Mouse (Mus musculus) ES-CJ7 (cell line): ENCODE results near the gene Etv6.

ENCODE experiments used
- DNase-seq: peaks from one replicate; pipeline ENCODE4 v3.0.0; 2011; ENCODE audit warnings: low read depth, low spot score

Etv6 gene

DNA sequence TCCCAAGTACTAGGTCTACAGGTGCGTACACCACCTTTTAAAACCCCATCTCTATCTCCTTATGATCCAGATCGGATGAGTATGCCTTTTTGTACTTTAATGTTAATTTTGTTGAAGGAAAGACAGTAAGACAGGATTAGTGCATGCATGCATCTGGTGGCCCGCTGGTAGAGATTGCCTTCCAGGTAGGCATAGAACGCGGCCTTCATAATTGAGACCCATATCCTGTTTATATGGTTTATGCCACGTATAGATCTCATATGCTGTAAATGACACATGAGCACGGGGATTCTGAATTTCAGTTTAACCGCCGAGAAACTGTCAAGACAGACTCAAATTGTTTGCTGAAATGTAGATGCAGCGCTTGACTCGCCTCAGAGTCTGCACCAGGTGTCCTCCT, 133.3 kb downstream of the Etv6 start:
- no peak for DNase-seq

- no peak for DNase-seq
These were observed 135.7 kb downstream of the Etv6 start for GRCm38 (mm10) chr6:134171235-134171634.

DNA sequence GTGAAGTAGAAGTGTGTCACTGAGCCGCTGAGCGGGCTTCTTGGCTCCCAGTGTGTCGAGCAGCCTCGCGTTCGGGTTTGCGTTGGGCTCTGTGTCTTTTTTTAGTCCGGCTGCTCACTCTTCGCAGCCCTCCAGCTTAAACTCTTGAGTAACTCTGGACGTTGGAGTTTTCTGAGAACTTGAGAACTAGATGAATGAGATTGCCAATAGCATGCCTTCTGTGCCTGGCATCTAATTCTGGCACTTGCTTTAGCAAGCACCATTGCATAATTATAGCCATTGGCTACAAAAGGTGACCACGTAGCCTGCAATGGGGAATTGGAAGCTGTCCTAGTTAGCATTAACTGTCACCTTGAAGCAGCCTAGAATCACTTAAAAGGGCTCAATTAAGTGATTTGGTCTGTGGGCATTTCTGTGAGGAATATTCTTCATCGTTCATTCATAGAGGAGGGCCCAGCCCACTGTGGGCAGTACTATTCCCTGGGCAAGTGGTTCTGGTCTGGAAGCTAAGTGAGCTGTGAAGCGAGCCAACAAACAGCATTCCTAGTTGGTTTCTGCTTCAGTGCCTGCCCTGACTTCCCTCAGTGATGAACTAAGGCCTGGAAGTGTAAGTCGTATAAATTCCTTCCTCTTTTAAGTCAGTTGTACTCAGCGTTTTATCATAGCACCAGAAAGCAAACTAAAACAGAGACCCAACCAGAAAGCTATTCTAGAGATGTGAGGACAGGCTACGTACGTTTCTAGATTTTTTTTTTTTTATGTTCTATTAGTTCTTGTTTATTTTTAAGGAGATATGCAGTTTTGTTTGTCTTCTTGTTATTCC, 136.6 kb downstream of the Etv6 start:
- no peak for DNase-seq

- no peak for DNase-seq
These were observed 137.9 kb downstream of the Etv6 start for GRCm38 (mm10) chr6:134173439-134173838.

- DNase-seq, result no peak
These were observed 139.6 kb downstream of the Etv6 start for GRCm38 (mm10) chr6:134175059-134175458.

- DNase-seq, result no peak
These were observed 141.7 kb downstream of the Etv6 start for GRCm38 (mm10) chr6:134177196-134177595.

GRCm38 (mm10) chr6:134182301-134182948, 146.9 kb downstream of the Etv6 start:
- no peak for DNase-seq

DNA sequence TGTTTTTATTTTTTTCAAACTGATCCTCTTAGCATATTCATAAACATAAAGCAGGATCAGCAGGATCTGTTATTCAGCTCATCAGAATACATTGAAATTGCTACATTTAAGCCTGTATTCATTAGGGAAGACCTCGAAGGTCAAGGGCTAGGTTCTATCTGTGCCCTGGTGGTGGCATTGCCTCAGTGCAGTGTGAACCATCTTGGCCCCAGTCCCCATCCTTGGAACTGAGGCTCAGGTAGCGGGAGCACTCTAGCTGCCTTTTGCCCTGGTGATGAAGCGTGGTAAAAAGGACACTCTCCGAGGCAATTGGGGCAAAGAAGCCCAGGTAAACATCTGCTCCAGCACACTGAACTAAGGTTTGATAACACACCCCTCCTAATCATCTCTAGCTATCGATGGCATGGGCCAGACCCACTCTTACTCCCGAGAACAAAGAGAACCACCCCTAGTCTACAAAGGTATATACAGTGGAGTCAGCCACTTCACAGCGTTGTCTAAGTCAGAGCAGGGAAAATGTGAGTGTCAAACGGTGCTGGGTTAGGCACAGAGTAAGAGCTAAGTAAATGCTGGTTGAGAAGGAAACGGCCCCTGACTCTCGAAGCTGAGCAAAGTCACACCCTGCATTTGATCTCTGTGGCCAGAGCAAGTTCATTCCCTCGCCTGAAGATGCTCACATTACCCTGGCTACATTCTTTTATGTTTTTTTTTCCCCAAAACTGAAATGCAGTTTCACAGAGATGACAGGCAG, 148.3 kb downstream of the Etv6 start:
- DNase-seq, result no peak

DNA sequence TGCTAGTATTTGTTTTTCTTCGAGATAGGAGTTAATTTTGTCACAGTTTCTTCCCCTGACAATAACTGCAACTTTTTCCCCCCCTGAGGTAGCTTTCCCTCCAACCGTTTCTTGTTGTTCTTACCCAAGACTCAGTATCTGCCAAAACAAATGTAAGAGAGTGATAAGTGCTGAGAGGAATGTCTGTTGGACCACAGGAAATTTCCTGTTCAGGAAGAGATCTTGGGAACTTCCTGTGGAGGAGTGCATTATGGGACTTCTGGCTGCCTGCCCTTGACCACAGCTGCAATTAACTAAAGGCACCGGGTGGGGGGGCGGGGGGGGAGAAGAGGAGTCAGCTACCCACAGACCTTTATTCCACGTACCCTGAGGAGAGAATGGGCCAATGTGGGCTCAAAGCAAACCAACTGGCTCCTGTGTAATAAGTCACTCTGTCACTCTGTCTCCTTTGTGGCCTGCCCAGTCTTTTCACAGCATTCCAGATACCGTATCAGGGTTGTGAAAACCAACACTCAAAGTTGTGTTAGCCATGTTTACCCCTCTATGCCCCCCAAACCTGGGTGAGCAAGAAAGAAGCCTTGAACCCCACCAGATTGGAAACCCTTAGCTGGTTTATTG, 150.9 kb downstream of the Etv6 start:
- DNase-seq, result no peak

DNA sequence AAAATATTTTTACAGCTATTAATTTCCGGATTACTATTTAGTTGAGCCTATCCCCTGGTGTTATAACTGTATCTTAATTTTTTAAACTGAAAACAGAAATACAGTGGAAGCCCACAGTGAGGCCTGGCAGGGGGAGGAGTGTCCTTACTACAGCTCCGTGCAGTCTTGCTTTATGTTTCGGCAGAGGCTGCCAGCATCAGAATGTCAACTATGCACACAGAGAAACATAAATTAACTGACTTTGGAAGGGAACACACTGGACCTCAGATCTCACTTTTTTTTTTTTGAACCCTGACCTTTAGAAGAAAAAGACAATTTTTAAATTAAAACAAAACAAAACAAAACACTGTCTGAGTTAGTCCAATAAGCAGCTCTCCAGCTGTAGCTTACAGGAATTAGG, 153.2 kb downstream of the Etv6 start:
- no peak for DNase-seq

- DNase-seq, result no peak
These were observed 153.7 kb downstream of the Etv6 start for GRCm38 (mm10) chr6:134189174-134189573.

DNA sequence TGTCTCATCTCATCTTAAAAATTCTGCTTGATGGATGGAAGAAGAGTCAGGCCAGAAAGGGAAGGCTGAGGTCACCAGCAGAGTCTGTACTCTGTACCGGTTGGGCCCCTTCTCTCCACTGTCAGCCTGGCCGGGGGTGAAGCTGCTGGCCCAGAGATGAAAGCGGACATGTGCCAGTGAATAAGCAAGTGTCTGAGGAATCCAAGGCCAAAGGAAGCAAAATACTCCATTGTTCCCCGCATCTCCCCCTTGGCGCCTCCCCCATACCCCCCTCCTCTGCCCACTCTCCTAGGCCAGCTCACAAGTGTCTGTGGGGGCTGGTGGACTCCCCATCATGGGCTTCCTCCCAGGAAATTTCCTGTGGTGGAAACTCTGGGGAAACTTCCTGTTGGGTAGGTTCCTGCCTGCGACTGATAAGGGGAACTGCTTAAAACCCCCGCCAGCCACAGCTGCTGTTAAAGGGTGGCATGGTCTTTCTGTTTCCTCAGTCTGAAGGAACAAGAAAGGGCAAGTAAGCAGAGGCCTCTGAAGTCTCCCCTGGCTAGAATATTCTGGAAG, 154.2 kb downstream of the Etv6 start:
- no peak for DNase-seq

DNA sequence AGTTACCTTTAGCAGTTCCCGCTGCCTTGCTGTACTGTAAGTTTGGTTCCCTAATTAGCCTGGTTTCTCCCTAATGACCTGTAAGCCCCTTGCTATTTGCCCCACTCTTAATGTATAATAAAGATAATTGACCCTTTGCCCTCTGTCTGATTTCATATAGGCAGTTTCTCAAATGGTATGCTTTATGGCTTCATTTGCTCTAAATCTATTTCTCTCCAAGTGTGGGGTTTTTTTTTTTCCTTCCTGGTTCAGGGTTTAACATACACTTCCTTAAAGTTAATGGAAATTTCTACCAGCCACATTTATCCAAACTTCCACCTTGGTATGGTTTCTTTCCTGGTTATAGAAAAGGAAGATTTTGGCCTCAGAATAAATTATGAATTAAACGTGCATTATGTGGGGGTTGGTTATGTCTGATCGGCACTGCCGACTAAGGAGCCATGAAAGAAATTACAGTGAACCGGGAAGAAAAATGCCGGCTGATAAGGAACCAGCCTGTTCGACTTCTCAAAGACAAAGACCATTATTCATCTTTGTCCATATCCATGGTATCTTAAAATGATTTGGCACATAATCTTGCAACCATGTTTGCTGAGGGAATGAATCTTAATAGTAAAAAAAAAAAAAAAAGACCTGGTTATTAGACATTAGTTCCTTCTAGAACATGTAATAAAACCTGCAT, 155.2 kb downstream of the Etv6 start:
- no peak for DNase-seq

- DNase-seq, result no peak
These were observed 157.2 kb downstream of the Etv6 start for GRCm38 (mm10) chr6:134192710-134193109.

GRCm38 (mm10) chr6:134199895-134200294, 164.4 kb downstream of the Etv6 start:
- peak; percentile 46 for DNase-seq

GRCm38 (mm10) chr6:134200577-134200976, 165.1 kb downstream of the Etv6 start:
- no peak for DNase-seq

- DNase-seq, result no peak
These were observed 166.7 kb downstream of the Etv6 start for GRCm38 (mm10) chr6:134202176-134202575.

DNA sequence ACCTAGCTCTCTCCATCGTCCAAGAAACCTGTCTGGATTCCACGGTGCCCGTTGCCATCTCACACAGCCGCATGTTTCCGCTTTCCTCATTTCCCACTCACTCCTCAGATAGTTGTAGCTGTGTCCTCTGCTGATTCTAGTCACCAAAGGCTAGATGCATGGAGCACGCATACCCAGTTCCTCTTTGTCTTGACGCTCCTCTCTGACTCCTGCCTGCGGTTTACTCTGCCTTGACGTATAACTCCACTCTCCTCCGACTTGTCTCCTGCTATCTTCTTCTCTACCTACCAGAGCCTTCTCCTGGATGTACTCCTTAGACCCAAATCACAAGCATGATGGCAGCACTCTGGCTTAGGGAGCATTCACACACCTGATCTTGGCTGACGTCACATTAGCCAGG, 169.7 kb downstream of the Etv6 start:
- no peak for DNase-seq

DNA sequence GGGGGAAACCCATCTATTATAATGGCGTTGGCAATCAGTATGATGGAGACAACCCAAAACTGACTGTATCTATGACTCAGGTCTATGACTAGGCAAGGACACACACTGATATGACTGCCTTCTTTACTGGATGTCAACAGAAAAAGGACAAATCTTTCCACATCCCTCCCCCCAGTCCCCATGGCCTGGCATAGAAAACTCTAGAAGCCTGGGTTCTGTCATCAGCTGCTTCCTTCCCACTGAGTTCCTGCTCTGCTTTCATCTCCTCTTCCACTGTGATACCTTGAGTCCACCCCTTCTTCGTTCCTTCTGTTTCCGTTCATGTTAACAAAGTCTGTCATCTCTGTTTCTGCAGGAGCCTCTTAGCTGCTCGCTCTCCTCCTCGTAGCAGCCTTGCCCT, 170.2 kb downstream of the Etv6 start:
- DNase-seq, result no peak

DNA sequence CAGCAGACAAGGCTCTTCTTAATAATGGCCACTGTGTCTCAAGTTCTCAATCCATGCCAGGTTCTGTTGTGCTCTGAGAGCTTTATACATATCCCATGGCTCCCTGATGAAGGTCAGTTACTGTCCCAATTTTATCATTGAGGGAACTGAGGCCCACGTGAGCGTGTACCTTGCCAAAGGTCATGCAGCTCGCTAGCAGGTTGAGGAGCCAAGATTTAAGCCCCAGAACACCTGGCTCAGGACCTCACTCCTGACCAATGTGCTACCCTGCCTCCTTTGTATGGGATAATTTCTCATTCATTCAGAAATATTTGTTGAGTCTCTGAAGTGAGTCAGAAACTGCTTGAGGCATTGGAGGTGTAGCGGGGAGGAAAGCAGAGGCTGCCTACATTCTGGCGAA, 170.8 kb downstream of the Etv6 start:
- DNase-seq, result no peak
